Mouse (Mus musculus) layer of hippocampus, adult 6 months (tissue): Measurements from ENCODE around the gene Hist1h2an. TPM values are rescaled to one million over a fixed set of nuclear protein-coding genes. Genes with fewer than 3 reads are reported as not detected.

Experiments used
- long read RNA-seq, 2 experiments: library from polyadenylated mRNA; unstranded; transcript quantifications; one replicate each; pipeline ENCODE4 v2.0.0; 2019 to 2020
- microRNA-seq: library from miRNA; unstranded; fragments of <30 nt; microRNA quantifications from one replicate; pipeline ENCODE4 v1.2.0, GENCODE M21; 2020
- polyA plus RNA-seq: library from polyadenylated mRNA; unstranded; fragments of <200 nt; fragmentation: Nextera tagmentation; gene quantifications from 2 replicates; pipeline ENCODE4 v1.2.3, GENCODE M21; 2021

The Hist1h2an gene
- not detected in 2 replicates for polyA plus RNA-seq
- long read RNA-seq, experiment 1: 0 reads
- long read RNA-seq, experiment 2: 0 reads

DNA sequence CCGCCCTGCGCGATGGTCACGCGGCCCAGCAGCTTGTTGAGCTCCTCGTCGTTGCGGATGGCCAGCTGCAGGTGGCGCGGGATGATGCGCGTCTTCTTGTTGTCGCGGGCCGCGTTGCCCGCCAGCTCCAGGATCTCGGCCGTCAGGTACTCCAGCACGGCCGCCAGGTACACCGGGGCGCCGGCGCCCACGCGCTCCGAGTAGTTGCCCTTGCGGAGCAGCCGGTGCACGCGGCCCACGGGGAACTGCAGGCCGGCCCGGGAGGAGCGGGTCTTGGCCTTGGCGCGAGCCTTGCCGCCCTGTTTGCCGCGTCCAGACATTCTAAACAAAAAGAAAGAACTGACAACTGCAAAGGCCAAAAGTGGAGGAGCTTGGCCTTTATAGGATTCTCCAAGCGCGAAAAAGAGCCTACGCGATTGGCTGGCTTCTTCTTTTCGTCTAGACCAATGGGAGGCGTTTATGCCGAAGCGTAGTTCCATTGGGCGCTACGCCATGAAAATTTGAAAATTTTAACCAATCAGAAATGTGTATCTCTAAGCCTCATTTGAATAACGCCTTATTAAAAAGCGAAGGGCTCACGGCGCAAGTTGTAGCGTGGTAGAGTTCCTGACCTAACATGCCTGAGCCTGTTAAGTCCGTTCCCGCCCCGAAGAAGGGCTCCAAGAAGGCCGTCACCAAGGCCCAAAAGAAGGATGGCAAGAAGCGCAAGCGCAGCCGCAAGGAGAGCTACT is at the start of gene Hist1h2an, which contains the start of gene Hist1h2bp:
TSS of gene Hist1h2an (minus strand) at position 320 of the 731 bp plus-strand sequence.
TSS of gene Hist1h2bp (plus strand) at position 563 of the 731 bp plus-strand sequence.

DNA sequence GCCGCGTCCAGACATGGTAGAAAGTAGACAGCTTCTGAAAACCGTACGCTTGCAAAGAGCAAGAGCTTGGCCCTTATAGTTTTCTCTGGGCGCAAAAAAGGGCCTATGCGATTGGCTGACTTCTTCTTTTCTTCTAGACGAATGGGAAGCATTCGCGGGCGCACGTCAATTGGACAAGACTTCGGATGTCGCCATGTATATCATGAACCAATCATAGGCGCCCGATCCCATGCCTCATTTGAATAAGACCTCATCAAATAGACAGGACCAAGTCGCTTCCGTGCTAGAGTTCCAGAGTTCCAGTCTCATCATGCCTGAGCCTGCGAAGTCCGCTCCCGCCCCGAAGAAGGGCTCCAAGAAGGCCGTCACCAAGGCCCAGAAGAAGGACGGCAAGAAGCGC is 46.4 kb upstream of the Hist1h2an start, which contains the start of the genes Hist1h2ap and Hist1h2br:
TSS of gene Hist1h2ap (minus strand) at position 47 of the 400 bp plus-strand sequence.
TSS of gene Hist1h2br (plus strand) at position 283 of the 400 bp plus-strand sequence.

DNA sequence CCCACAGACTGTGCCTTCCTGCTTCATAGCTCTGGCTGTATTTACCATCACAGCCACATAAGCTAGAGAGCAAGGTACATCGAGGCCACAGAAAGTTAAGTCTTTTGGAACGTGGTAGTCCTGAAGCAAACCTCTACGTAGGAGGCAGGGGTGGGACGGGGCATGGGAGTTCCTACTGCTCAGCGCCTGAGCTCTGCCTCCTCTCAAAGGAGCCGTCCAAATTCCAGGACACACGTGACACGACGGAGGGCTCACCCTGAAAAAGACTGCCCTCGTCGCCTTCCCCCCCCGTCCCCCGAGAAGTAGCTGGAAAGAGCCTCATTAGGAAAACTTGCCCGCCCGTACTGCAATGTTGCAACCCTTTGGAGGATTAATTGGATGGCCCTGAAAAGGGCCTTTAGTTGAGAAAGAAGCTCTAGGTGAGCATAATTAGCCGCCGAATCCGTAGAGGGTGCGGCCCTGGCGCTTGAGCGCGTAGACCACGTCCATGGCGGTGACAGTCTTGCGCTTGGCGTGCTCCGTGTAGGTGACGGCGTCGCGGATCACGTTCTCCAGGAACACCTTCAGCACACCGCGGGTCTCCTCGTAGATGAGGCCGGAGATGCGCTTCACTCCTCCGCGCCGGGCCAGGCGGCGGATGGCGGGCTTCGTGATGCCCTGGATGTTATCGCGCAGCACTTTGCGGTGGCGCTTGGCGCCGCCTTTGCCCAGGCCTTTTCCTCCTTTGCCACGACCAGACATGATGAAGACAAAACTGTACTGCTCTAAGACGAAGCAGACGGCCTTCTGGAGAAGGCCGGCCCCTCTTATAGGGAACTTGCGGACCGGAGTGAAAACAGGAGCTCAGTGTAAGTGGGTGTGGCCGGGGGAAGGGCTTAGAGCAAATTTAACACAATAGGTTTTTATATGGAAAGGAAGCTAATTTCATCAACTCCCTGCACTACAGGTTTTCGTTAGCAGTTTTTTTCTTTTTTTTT is 44.7 kb upstream of the Hist1h2an start, which contains the start of gene Hist1h4n:
TSS of gene Hist1h4n (minus strand) at position 779 of the 977 bp plus-strand sequence.

DNA sequence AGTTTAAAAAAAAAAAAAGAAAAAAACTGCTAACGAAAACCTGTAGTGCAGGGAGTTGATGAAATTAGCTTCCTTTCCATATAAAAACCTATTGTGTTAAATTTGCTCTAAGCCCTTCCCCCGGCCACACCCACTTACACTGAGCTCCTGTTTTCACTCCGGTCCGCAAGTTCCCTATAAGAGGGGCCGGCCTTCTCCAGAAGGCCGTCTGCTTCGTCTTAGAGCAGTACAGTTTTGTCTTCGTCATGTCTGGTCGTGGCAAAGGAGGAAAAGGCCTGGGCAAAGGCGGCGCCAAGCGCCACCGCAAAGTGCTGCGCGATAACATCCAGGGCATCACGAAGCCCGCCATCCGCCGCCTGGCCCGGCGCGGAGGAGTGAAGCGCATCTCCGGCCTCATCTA is 24.5 kb upstream of the Hist1h2an start, which contains the start of gene Hist1h4m:
TSS of gene Hist1h4m (plus strand) at position 208 of the 400 bp plus-strand sequence.

DNA sequence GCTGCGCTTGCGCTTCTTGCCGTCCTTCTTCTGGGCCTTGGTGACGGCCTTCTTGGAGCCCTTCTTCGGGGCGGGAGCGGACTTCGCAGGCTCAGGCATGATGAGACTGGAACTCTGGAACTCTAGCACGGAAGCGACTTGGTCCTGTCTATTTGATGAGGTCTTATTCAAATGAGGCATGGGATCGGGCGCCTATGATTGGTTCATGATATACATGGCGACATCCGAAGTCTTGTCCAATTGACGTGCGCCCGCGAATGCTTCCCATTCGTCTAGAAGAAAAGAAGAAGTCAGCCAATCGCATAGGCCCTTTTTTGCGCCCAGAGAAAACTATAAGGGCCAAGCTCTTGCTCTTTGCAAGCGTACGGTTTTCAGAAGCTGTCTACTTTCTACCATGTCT is 23.1 kb upstream of the Hist1h2an start, which contains the start of the genes Hist1h2bq and Hist1h2ao:
TSS of gene Hist1h2bq (minus strand) at position 125 of the 400 bp plus-strand sequence.
TSS of gene Hist1h2ao (plus strand) at position 393 of the 400 bp plus-strand sequence.

DNA sequence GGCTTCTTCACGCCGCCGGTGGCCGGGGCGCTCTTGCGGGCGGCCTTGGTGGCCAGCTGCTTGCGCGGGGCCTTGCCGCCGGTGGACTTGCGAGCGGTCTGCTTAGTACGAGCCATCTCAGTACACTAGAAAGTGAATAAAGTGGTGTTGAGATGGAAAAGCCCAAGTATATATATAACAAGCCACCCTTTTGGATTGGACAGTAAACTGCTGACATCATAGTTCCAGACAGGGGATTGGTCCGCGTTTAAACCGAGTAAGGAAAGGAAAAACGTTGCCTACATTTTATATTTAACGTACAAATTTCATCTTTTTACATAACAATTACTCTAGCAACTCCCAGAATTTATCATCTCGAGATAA is 3.8 kb downstream of the Hist1h2an start, which contains the start of gene Hist1h3i:
TSS of gene Hist1h3i (minus strand) at position 116 of the 363 bp plus-strand sequence.

DNA sequence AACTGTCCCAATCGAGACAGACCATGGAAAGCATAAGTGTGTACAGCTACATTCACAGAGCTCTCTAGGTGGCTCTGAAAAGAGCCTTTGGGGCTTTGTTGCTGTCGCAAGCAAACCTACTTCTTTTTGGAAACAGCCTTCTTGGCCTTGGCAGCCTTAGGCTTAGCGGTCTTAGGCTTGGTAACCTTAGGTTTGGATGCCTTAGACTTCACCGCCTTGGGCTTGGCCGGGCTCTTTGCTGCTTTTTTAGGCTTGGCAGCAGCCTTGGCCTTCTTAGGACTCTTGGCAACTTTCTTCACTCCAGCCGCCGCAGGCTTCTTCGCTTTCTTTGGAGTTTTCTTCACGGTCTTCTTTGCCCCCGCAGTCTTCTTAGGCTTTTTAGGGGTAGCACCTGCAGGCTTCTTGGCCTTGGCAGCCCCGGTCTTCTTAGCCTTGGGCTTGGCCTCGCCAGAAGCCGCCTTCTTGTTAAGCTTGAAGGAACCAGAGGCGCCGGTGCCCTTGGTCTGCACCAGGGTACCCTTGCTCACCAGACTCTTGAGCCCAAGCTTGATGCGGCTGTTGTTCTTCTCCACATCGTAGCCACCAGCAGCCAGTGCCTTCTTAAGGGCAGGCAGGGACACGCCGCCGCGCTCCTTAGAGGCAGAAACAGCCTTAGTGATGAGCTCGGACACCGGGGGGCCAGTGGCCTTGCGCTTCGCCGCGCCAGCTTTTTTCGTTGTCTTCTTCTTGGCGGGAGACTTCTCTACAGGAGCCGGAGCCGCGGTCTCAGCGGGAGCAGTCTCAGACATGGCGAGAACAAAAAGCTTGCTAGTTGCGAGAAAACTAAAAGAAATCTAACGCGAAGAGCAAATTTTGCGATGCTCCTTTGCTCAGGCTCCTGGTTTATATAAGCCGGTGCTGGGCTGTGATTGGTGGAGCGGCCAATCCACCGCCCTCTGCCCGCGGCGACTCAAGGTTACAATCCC is 7.0 kb downstream of the Hist1h2an start, which contains the start of gene Hist1h1b:
TSS of gene Hist1h1b (minus strand) at position 859 of the 965 bp plus-strand sequence.

DNA sequence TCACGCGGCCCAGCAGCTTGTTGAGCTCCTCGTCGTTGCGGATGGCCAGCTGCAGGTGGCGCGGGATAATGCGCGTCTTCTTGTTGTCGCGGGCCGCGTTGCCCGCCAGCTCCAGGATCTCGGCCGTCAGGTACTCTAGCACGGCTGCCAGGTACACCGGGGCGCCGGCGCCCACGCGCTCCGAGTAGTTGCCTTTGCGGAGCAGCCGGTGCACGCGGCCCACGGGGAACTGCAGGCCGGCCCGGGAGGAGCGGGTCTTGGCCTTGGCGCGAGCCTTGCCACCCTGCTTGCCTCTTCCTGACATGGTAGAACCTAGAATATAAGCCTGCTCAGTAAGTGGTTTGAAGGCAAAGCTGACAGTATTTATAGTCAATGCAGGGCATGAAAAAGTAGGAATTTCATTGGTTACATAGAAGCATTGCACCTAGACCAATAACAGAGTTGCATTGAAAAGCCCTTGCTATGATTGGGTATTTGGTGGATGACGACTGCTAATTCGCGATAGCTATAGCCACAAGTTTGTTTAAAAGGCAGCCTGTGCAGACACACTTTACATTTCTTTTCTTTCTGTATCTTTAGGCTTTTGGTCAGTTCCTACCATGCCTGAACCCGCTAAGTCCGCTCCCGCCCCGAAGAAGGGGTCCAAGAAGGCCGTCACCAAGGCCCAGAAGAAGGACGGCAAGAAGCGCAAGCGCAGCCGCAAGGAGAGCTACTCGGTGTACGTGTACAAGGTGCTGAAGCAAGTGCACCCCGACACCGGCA is 33.3 kb downstream of the Hist1h2an start, which contains the start of the genes Hist1h2ak and Hist1h2bn:
TSS of gene Hist1h2ak (minus strand) at position 304 of the 762 bp plus-strand sequence.
TSS of gene Hist1h2bn (plus strand) at position 600 of the 762 bp plus-strand sequence.

DNA sequence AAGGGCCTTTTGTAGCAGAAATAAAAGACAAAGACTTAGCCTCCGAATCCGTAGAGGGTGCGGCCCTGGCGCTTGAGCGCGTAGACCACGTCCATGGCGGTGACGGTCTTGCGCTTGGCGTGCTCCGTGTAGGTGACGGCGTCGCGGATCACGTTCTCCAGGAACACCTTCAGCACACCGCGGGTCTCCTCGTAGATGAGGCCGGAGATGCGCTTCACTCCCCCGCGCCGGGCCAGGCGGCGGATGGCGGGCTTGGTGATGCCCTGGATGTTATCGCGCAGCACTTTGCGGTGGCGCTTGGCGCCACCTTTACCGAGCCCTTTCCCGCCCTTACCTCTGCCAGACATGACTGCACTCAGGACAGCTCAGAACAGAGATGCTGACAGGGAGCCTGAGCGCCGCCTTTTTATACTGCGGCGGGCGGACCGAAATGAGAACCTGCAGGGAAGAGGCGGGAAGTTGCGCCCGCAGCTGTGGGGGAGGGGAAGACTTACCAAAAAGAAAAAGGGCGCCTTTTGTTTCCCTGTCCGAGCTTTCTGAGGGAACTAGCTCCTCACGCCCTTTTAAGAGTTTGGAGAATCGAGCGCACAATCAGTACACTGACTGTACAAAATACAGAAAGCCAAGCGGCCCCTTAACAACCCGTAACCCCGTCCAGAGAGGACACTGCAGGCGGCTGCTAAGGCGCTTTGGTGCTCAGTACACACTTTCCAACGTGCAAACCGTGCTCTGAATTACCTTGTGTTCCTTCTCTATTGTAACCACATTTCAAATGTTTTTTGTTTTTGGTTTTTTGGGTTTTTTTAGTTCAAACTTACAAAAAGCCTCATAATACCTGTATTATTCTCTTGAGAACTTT is 36.6 kb downstream of the Hist1h2an start, which contains the start of gene Hist1h4k:
TSS of gene Hist1h4k (minus strand) at position 347 of the 859 bp plus-strand sequence.

Small RNAs within 50 kb of the gene (microRNA-seq; reads per million reads assigned to microRNA genes)
- not detected for gene Gm19658
- gene Gm44346: not detected
- gene Gm44454: not detected
- not detected for gene Gm44466

Other genes starting within 250 kb of the Hist1h2an start
- gene Olfr1366, start 244.4 kb downstream of the Hist1h2an start, polyA plus RNA-seq: 0.10 TPM in 1 of 2 replicates, not detected in the other
- 0.06 TPM in 1 of 2 replicates, not detected in the other for gene Olfr1535, start 227.3 kb downstream of the Hist1h2an start, polyA plus RNA-seq
- not detected in 2 replicates for gene Olfr1364, start 205.5 kb downstream of the Hist1h2an start, polyA plus RNA-seq
- not detected in 2 replicates for gene Olfr1362, start 173.2 kb downstream of the Hist1h2an start, polyA plus RNA-seq
- gene Olfr11, start 144.7 kb downstream of the Hist1h2an start, polyA plus RNA-seq: not detected in 2 replicates
- not detected in 2 replicates for gene Olfr1361, start 123.8 kb downstream of the Hist1h2an start, polyA plus RNA-seq
- gene Olfr1360, start 109.8 kb downstream of the Hist1h2an start, polyA plus RNA-seq: not detected in 2 replicates
- gene Olfr1359, start 89.1 kb downstream of the Hist1h2an start, polyA plus RNA-seq: not detected in 2 replicates
- gene Hist1h2bl, start 71.1 kb downstream of the Hist1h2an start, polyA plus RNA-seq: 0.80 and 1.4 TPM in 2 replicates
- 1.4 TPM in 1 of 2 replicates, not detected in the other for gene Hist1h2ai, start 70.8 kb downstream of the Hist1h2an start, polyA plus RNA-seq
- not detected in 2 replicates for gene Hist1h3h, start 69.6 kb downstream of the Hist1h2an start, polyA plus RNA-seq
- 0.44 TPM in 1 of 2 replicates, not detected in the other for gene Hist1h2bm, start 65.2 kb downstream of the Hist1h2an start, polyA plus RNA-seq
- gene Hist1h4j, start 52.2 kb downstream of the Hist1h2an start, polyA plus RNA-seq: 1.3 and 2.3 TPM in 2 replicates
- 3.9 and 4.5 TPM in 2 replicates for gene Hist1h4k, start 36.7 kb downstream of the Hist1h2an start, polyA plus RNA-seq
- 1.2 TPM in 1 of 2 replicates, not detected in the other for gene Hist1h2ak, start 33.4 kb downstream of the Hist1h2an start, polyA plus RNA-seq
- 1.3 and 2.1 TPM in 2 replicates for gene Hist1h2bn, start 33.1 kb downstream of the Hist1h2an start, polyA plus RNA-seq
- gene Hist1h1b, start 6.6 kb downstream of the Hist1h2an start, polyA plus RNA-seq: 0.41 and 1.0 TPM in 2 replicates
- 1.8 and 4.4 TPM in 2 replicates for gene Hist1h3i, start 3.8 kb downstream of the Hist1h2an start, polyA plus RNA-seq
- not detected in 2 replicates for gene Hist1h2bp, start 243 bp upstream of the Hist1h2an start, polyA plus RNA-seq
- gene Hist1h2bq, start 23.0 kb upstream of the Hist1h2an start, polyA plus RNA-seq: 1.3 and 1.5 TPM in 2 replicates
- gene Hist1h2ao, start 23.2 kb upstream of the Hist1h2an start, polyA plus RNA-seq: not detected in 2 replicates
- gene Hist1h4m, start 24.5 kb upstream of the Hist1h2an start, polyA plus RNA-seq: 3.4 and 7.0 TPM in 2 replicates
- 2.8 and 2.9 TPM in 2 replicates for gene Hist1h4n, start 45.0 kb upstream of the Hist1h2an start, polyA plus RNA-seq
- gene Hist1h2ap, start 46.3 kb upstream of the Hist1h2an start, polyA plus RNA-seq: 64.1 and 77.9 TPM in 2 replicates
- 1.2 TPM in 1 of 2 replicates, not detected in the other for gene Hist1h2br, start 46.5 kb upstream of the Hist1h2an start, polyA plus RNA-seq
- gene Zfp184, start 157.9 kb upstream of the Hist1h2an start, polyA plus RNA-seq: 0.98 and 1.5 TPM in 2 replicates
- 0.09 TPM in 1 of 2 replicates, not detected in the other for gene Pom121l2, start 194.0 kb upstream of the Hist1h2an start, polyA plus RNA-seq
- 1.5 TPM in 2 replicates for gene Prss16, start 222.5 kb upstream of the Hist1h2an start, polyA plus RNA-seq
- not detected in 2 replicates for gene Hist1h2ah, start 248.3 kb upstream of the Hist1h2an start, polyA plus RNA-seq
- gene Hist1h2bk, start 248.7 kb upstream of the Hist1h2an start, polyA plus RNA-seq: 0.39 and 0.97 TPM in 2 replicates